Mouse (Mus musculus) gastrocnemius, adult 18-20 months (tissue): ENCODE results near the gene Dguok. TPM values are rescaled to one million over a fixed set of nuclear protein-coding genes. Genes with fewer than 3 reads are reported as not detected.

Experiments used
- DNase-seq: peaks from one replicate; pipeline ENCODE4 v3.0.0; 2021; ENCODE audit warnings: low spot score
- total RNA-seq, 2 experiments: library from RNA; stranded (reverse); gene quantifications; 2 replicates each; pipeline ENCODE4 v1.2.3; 2021

Gene Dguok
- total RNA-seq, 2 experiments from 2014 or later: 17.4 to 20.6 TPM

- DNase-seq: no peak
Observed at GRCm38 (mm10) chr6:83500462-83500861, 6.3 kb downstream of the Dguok start.

GRCm38 (mm10) chr6:83499078-83499477, 7.7 kb downstream of the Dguok start:
- DNase-seq: no peak

GRCm38 (mm10) chr6:83496753-83497710, 9.7 kb downstream of the Dguok start:
- peak; percentile 29 for DNase-seq

GRCm38 (mm10) chr6:83496009-83496752, 10.6 kb downstream of the Dguok start:
- DNase-seq: peak; percentile 69

- no peak for DNase-seq
Observed at GRCm38 (mm10) chr6:83490622-83491021, 16.1 kb downstream of the Dguok start.

- no peak for DNase-seq
Observed at GRCm38 (mm10) chr6:83488200-83488599, 18.6 kb downstream of the Dguok start.

GRCm38 (mm10) chr6:83487298-83487697, 19.5 kb downstream of the Dguok start:
- peak; percentile 80 for DNase-seq

GRCm38 (mm10) chr6:83485854-83486253, 20.9 kb downstream of the Dguok start:
- no peak for DNase-seq

- peak; percentile 77 for DNase-seq
Observed at GRCm38 (mm10) chr6:83483776-83484175, 23.0 kb downstream of the Dguok start.

GRCm38 (mm10) chr6:83482418-83483085, 24.2 kb downstream of the Dguok start:
- DNase-seq: no peak

- no peak for DNase-seq
Observed at GRCm38 (mm10) chr6:83480019-83480655, 26.6 kb downstream of the Dguok start.

- DNase-seq: no peak
Observed at GRCm38 (mm10) chr6:83479193-83479592, 27.6 kb downstream of the Dguok start.

- no peak for DNase-seq
Observed at GRCm38 (mm10) chr6:83478628-83479027, 28.1 kb downstream of the Dguok start.

GRCm38 (mm10) chr6:83478217-83478616, 28.6 kb downstream of the Dguok start:
- no peak for DNase-seq

- no peak for DNase-seq
Observed at GRCm38 (mm10) chr6:83475431-83475830, 31.3 kb downstream of the Dguok start.

- DNase-seq: peak; percentile 43
Observed at GRCm38 (mm10) chr6:83473240-83473639, 33.5 kb downstream of the Dguok start.

- DNase-seq: no peak
Observed at GRCm38 (mm10) chr6:83471739-83472138, 35.0 kb downstream of the Dguok start.

- DNase-seq: no peak
Observed at GRCm38 (mm10) chr6:83464011-83464410, 42.8 kb downstream of the Dguok start.

- no peak for DNase-seq
Observed at GRCm38 (mm10) chr6:83459034-83459644, 47.6 kb downstream of the Dguok start, which contains the start of gene Tet3. TSS of gene Tet3 (minus strand) at chr6:83459084.

GRCm38 (mm10) chr6:83456984-83457810, 49.6 kb downstream of the Dguok start:
- no peak for DNase-seq
